Mouse (Mus musculus) adrenal gland, adult 2 months (tissue): ENCODE measurements around the gene Zfp991. TPM values are rescaled to one million over a fixed set of nuclear protein-coding genes. Genes with fewer than 3 reads are reported as not detected.
"Not testable (repeated sequence)": the region's sequence is repeated elsewhere in the genome, so short reads cannot be mapped to it uniquely, and the experiment has no call there.

Experiments used
- DNase-seq: peaks from one replicate; pipeline ENCODE4 v3.0.0; 2021
- long read RNA-seq: library from polyadenylated mRNA; stranded (forward); transcript quantifications from one replicate; pipeline ENCODE4 v2.0.0, GENCODE M21; 2021
- polyA plus RNA-seq: library from polyadenylated mRNA; depleted of rRNA; stranded (reverse); fragments of >200 nt; gene quantifications from 2 replicates; pipeline ENCODE4 v1.2.3, GENCODE M21; 2012; rRNA removed
- total RNA-seq, 2 experiments: library from RNA; stranded (reverse); gene quantifications; 2 replicates each; pipeline ENCODE4 v1.2.3; 2021

The Zfp991 gene
- total RNA-seq (1 to 10 TPM; 5.4 to 7.7 TPM), polyA plus RNA-seq (0.03 TPM in 1 of 2 replicates, not detected in the other)
- long read RNA-seq, partial matches to known transcripts = 2 of 3 reads
- long read RNA-seq, other reads (novel, unspliced or antisense) = 1 of 3 reads

GRCm38 (mm10) chr4:147131837-147132459, at the start of gene Zfp991:
Gene Zfp991 (plus strand): TSS chr4:147132038.
- not testable (repeated sequence) for DNase-seq

DNA sequence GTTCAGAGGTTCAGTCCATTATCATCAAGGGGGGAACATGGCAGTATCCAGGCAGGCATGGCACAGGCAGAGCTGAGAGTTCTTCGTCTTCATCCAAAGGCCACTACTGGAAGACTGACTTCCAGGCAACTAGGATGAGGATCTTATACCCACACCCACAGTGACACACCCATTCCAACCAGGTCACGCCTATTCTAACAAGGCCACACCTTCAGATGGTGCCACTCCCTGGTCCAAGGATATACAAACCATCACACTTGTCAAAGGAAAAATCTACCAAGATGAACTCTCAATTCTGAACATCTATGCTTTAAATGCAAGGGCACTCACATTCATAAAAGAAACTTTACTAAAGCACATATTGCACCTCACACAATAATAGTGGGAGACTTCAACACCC, 36.2 kb upstream of the Zfp991 start:
- DNase-seq = not testable (repeated sequence)

- DNase-seq = not testable (repeated sequence)
These were observed 29.9 kb upstream of the Zfp991 start for GRCm38 (mm10) chr4:147101666-147102626.

DNA sequence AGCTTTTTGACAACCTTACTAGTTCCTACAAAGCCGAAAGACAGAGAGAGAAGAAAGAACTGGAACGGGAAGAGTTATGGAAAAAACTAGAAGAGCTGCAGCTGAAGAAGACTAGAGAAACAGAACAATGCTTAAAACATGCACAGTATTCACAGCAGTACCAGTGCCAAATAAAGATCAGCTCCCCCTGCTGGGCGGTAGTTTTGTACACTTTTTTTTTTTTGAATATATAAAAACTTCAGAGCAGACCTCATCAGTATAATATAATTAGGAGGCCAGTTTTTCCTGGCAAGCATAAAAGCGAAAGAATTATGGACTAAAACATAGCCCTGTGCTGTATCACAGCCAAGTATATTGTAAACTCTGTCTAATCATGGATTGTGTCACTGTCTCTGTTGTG, 28.0 kb upstream of the Zfp991 start:
- DNase-seq = not testable (repeated sequence)

GRCm38 (mm10) chr4:147117839-147118238, 14.0 kb upstream of the Zfp991 start:
- DNase-seq = not testable (repeated sequence)

DNA sequence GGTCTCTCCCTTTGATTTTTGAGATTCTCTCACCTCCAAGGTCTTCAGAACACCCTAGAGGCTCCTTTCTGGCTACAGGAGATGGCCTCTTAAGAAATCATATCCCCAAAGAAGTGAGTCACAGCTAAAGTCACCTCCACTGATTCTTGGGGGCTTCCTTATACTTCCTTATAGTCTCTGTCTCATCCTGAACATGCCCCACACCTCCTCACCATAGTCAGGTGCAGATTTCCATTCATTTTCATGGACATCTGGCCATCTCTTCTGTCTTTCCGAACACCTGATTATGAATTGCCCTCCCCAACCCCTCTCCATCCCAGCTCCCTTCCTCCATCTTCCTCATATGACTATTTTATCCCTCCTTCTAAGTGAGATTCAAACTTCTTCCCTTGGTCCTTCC, 9.6 kb upstream of the Zfp991 start:
- not testable (repeated sequence) for DNase-seq

DNA sequence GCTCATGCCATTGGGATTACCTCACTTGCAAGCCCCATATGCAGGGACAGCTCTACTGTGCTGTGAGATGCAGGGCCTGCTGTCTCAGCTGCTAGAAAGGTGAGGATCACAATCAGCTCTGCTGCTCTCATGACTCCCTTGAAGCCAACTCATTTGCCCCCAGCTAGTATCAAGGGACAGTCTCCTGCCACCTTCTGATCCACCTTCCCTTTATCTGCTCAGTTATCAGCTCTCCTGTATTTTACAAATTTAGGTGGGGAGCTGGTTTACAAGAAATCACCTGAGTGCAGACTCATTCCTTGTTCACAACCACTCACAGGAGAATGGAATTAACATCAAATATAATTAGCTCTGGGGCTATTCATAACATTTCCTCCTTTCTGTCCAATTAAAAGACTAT, 8.0 kb upstream of the Zfp991 start:
- not testable (repeated sequence) for DNase-seq

- peak; percentile 50 for DNase-seq
These were observed 7.2 kb upstream of the Zfp991 start for GRCm38 (mm10) chr4:147124400-147125306.

DNA sequence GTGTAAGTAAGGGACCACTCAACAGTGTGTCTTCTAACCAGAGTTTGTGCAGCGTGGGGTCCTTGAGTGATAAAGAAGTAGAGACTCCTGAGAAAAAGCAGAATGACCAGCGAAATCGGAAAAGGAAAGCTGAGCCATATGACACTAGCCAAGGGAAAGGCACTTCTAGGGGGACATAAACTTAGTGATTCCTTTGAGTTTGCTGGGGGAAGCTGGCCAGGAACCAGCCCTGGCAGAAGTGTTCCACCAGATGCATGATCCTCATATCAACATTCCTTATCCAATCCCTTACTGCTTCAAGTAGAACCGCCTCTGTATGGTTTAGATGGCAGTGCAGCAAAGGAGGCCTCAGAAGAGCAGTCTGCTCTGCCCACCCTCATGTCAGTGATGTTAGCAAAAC, 6.5 kb upstream of the Zfp991 start:
- not testable (repeated sequence) for DNase-seq

- not testable (repeated sequence) for DNase-seq
These were observed 6.0 kb upstream of the Zfp991 start for GRCm38 (mm10) chr4:147125870-147126269.

DNA sequence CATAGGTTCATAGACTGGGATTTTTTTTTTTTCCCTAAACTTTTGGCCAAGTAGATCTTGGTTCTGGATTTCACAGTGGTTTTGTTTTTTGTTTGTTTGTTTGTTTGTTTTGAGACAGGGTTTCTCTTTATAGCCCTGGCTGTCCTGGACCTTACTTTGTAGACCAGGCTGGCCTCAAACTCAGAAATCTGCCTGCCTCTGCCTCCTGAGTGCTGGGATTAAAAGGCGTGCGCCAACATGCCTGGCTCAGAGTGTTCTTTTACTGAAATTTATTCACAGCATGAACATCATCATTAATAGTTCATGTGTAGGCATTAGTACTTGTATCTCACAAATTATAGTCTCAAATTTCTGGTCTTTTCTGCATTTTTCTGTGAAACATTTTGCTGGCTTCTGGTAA, 5.4 kb upstream of the Zfp991 start:
- not testable (repeated sequence) for DNase-seq

DNA sequence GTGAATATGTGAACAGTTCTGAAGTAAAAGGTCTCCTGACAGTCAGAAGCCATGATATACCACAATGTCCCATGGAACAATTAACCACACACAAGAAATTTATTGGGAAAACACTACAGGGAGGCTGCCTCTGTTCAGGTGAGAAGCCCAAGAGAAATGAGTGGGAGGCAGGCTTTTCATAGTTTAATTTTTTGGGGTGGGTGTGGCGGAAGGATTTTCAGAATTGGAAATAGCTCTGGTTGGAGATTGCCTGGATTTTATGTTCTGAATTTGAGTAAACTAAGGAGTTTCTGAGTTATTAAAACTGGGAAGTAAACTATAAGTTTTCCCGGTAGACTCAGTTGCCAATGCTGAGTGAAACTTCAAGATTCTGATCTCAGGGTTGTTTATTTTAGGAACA, 4.7 kb upstream of the Zfp991 start:
- DNase-seq = not testable (repeated sequence)

DNA sequence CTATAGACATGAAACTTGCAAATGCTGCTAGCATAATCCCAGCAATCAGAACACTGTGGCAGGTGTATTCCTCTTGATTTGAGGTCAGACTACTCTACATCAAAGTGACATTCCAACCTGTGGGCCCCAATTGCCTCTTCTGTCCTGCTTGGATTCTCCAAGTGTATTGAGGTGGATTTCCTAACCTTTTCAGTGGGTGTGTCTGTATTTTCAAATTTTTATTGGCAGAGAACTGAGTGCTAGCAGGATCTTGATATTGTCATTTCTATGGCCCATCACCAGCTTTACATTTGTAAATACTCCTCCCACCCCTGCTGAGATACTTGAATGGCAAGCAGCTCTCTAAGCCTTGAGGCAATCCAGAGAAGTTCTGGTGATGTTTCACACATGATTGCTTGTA, 3.7 kb upstream of the Zfp991 start:
- not testable (repeated sequence) for DNase-seq

DNA sequence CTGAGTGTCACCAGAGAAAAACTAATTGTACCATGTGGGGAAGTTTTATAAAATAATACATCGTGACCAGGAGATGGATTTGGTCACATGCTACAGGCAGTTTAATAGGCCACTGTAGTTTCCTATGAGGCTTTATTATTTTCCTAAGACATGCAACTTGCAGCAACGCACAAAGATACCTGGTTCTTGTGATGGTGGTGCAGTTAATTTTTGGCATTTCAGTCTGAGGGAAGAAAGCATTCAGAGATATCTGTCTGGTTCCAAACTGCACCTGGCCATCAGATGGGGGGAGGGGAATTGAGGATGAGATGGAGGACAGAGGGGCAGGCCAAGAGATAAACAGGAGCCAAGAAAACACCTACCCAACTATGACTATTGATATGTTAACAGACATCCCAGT, 1.8 kb downstream of the Zfp991 start:
- not testable (repeated sequence) for DNase-seq

GRCm38 (mm10) chr4:147141757-147142156, 9.9 kb downstream of the Zfp991 start:
- DNase-seq = not testable (repeated sequence)

DNA sequence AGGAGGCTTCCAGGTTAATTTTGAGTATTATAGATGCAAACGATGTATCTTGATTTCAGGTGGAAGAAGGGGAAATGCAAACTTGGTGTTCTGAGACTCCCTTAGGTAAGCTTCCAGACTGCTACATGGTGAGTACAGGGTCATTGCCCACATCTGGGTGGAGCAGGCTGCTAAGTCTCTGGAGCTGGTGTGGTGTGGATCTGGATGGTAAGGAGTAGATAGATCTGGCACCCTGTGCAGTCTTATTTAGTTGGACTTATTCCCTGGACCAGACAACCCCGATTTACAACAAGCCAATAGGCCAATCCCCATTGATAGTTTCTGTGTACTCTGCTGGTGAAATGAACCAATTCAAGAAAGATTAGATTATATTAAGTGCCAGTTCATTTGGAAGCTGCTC, 33.4 kb downstream of the Zfp991 start:
- DNase-seq = not testable (repeated sequence)

DNA sequence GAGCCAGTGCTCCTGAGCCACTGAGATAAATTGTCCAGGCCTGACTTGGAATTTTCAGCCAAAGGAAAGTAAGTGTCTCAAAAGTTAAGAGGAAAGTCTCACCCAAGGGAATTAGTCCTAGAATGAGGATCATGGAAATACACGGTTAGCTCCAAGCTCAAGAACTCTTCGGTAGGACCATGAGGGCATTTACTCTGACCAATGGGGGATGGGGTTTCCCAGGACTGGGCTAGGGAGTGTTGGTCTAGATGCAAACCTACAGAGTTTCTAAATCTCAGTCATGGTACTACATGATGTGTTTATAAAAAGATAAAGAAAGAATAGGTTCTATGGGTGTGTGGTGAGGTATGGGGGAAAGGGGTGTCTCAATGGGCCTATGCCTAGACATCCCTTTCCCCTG, 38.7 kb downstream of the Zfp991 start:
- DNase-seq = not testable (repeated sequence)

DNA sequence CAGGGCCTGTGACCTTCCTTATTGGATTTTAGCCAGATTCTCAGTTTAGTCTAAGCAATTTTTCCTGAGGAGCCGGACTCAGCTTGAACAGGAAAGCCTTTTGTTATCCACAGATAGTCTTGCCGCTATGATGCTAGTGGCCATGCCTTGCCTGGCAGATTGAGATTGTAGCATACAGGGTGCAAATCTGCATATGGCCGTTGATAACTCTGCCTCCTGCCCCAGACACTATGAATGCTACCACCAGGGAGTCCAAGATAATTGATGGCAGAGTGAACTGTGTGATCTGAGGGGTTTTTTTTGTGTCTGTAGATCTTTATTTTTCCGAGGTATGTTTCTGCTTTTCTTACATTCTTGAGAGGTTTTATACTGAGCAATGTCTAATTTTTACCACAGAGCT, 39.7 kb downstream of the Zfp991 start:
- not testable (repeated sequence) for DNase-seq

GRCm38 (mm10) chr4:147176279-147176880, 44.5 kb downstream of the Zfp991 start:
- not testable (repeated sequence) for DNase-seq

GRCm38 (mm10) chr4:147181141-147181685, 49.4 kb downstream of the Zfp991 start:
- DNase-seq = not testable (repeated sequence)
